ENCODE assay signal across 19 mouse cellular contexts in genomic region chrX:135079388-135079787, GRCm38 (mm10).
DNase-seq lines count a peak whose midpoint lies in the region; ATAC-seq lines count a peak whose summit lies in the region.
"Had no signal": no experiment of that assay in that cellular context is flagged by ENCODE, and none has a peak within 500 bp of the region (broad histone marks: within the 10 kb centered on the region; RNA-seq: fewer than 3 reads in every experiment).

No protein-coding gene starts in this region.

- H3K4me1 ChIP-seq in hindbrain, embryonic 12.5 days = no peaks in the 10 kb centered on the region
- H3K4me1 ChIP-seq: embryonic facial prominence, embryonic 10.5 days; embryonic facial prominence, embryonic 12.5 days; forebrain, embryonic 13.5 days; forebrain, embryonic 15.5 days had no signal

- peak; percentile 90 for ATAC-seq in granulocyte monocyte progenitor cell, adult 5-6 weeks (replicated peaks; ENCODE audit: poor library complexity, severe bottlenecking)
- ATAC-seq in megakaryocyte, adult 5-6 weeks (ENCODE audit: poor library complexity, severe bottlenecking) = peak; percentile 74
- no peak for ATAC-seq in hindbrain, embryonic 12.5 days (ENCODE audit: low FRiP score)
- ATAC-seq: forebrain, embryonic 13.5 days; forebrain, embryonic 15.5 days; forebrain, postnatal 0 days had no signal

- H3K27ac ChIP-seq in hindbrain, embryonic 12.5 days = no peak overlapping the region
- H3K27ac ChIP-seq: embryonic facial prominence, embryonic 10.5 days; embryonic facial prominence, embryonic 12.5 days; forebrain, embryonic 13.5 days; forebrain, embryonic 15.5 days had no signal

- no peaks in the 10 kb centered on the region for H3K36me3 ChIP-seq in hindbrain, embryonic 12.5 days
- H3K36me3 ChIP-seq: embryonic facial prominence, embryonic 10.5 days; embryonic facial prominence, embryonic 12.5 days; forebrain, embryonic 15.5 days had no signal

- no peak overlapping the region for H3K4me2 ChIP-seq in hindbrain, embryonic 12.5 days (replicated peaks)
- H3K4me2 ChIP-seq: embryonic facial prominence, embryonic 12.5 days; forebrain, embryonic 13.5 days; forebrain, embryonic 15.5 days had no signal

- no peak overlapping the region for H3K4me3 ChIP-seq in hindbrain, embryonic 12.5 days
- H3K4me3 ChIP-seq: embryonic facial prominence, embryonic 10.5 days; embryonic facial prominence, embryonic 12.5 days; forebrain, embryonic 13.5 days; forebrain, embryonic 15.5 days had no signal

- DNase-seq in 416B (ENCODE audit: low read depth) = peak; percentile 47
- DNase-seq in cerebellum, adult 11 months = no peak
- no peak for DNase-seq in adrenal gland, postnatal 10 days
- DNase-seq: adrenal gland, adult 2 months; adrenal gland, postnatal 14 days; adrenal gland, postnatal 36 days; cerebellum, adult 18-20 months; cerebellum, adult 8-10 months; cerebellum, adult 9-11 months; cerebellum, postnatal 14 days; cerebellum, postnatal 36 days; forebrain, postnatal 0 days had no signal

- no peak overlapping the region for H3K9ac ChIP-seq in hindbrain, embryonic 12.5 days
- H3K9ac ChIP-seq: embryonic facial prominence, embryonic 12.5 days; forebrain, embryonic 13.5 days; forebrain, embryonic 15.5 days; forebrain, postnatal 0 days had no signal

- no peaks in the 10 kb centered on the region for H3K9me3 ChIP-seq in hindbrain, embryonic 12.5 days (replicated peaks)
- H3K9me3 ChIP-seq: embryonic facial prominence, embryonic 10.5 days; embryonic facial prominence, embryonic 12.5 days; forebrain, embryonic 13.5 days; forebrain, embryonic 15.5 days had no signal

- peaks cover 17% of the 10 kb centered on the region for H3K27me3 ChIP-seq in hindbrain, embryonic 12.5 days
- H3K27me3 ChIP-seq: forebrain, embryonic 15.5 days had no signal

- 83% methylated on average over 2 of the region's 2 CpGs for WGBS in hindbrain, embryonic 12.5 days
